Mouse (Mus musculus) G1E (cell line): ENCODE results near the gene Nedd4.

Experiments
- CTCF ChIP-seq: IDR thresholded peaks from 2 replicates; pipeline ENCODE4 v1.5.1; 2012; ENCODE audit warnings: low read depth, low read length, inconsistent platforms, mixed read lengths
- POLR2AphosphoS5 ChIP-seq: IDR thresholded peaks from 2 replicates; pipeline ENCODE4 v1.6.1; 2012; ENCODE audit warnings: low read depth, low read length, inconsistent platforms; ENCODE audit not compliant: insufficient replicate concordance

DNA sequence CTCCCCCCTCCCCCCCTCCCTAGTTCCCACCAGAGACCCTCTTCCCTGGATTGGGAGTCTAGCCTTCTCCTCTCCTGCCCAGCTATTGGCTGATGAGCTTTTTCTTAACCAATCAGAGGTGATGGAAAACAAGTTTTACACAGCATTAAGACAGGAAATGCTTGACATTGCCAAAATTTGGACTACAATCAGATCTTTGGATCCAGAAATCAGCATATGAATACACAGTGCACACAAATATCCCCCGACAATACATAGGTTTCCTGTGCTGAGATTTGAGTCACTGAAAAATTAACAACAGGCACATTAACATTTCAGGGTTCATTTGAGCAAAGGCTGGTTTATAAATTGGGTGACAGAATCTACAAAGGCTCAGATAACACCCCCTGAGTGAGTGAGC lies 4.5 kb upstream of the Nedd4 start:
- no peak for TF ChIP-seq CTCF
- no peak for TF ChIP-seq POLR2AphosphoS5
